In genomic region chr13:17837610-17838483, GRCm38 (mm10) we compare ENCODE assay signal across 8 mouse cellular contexts. TPM values are rescaled to one million over a fixed set of nuclear protein-coding genes. Genes with fewer than 3 reads are reported as not detected.
A peak's percentile ranks its signal among the peaks of the same experiment; 100 is the strongest.
DNase-seq lines count a peak whose midpoint lies in the region; ATAC-seq and TF ChIP-seq lines count a peak whose summit lies in the region.

No protein-coding gene starts in this region.

- WGBS in hindbrain, embryonic 12.5 days = 44% methylated on average over 16 of the region's 16 CpGs
- WGBS in midbrain, embryonic 12.5 days = 49% methylated on average over 16 of the region's 16 CpGs

- no peaks in the 10 kb centered on the region for H3K36me3 ChIP-seq in hindbrain, embryonic 12.5 days
- H3K36me3 ChIP-seq in midbrain, embryonic 12.5 days = no peaks in the 10 kb centered on the region

- ATAC-seq in hindbrain, embryonic 12.5 days (ENCODE audit: low FRiP score) = peak; percentile 61
- ATAC-seq in midbrain, embryonic 12.5 days (ENCODE audit: low FRiP score, low read depth) = peak; percentile 38; the same call in 1 of the 2 replicates
- no peak for ATAC-seq in monocyte, adult 5-6 weeks (replicated peaks; ENCODE audit: insufficient number of reproducible peaks, low FRiP score, low TSS enrichment, poor library complexity, severe bottlenecking)

- no peak overlapping the region for H3K4me2 ChIP-seq in hindbrain, embryonic 12.5 days (replicated peaks)
- H3K4me2 ChIP-seq in midbrain, embryonic 12.5 days (replicated peaks) = no peak overlapping the region

- H3K4me3 ChIP-seq in left cerebral cortex, adult 2 months = no peak overlapping the region
- H3K4me3 ChIP-seq in hindbrain, embryonic 12.5 days = no peak overlapping the region
- H3K4me3 ChIP-seq in midbrain, embryonic 12.5 days = no peak overlapping the region

- H3K9me3 ChIP-seq in hindbrain, embryonic 12.5 days (replicated peaks) = no peaks in the 10 kb centered on the region
- H3K9me3 ChIP-seq in midbrain, embryonic 12.5 days = no peaks in the 10 kb centered on the region

- DNase-seq in left cerebral cortex, adult 2 months (ENCODE audit: extremely low spot score in 1 of 2, low spot score in 2 of 2) = peak; percentile 25 to 52
- DNase-seq in left cerebral cortex, adult 11 months (ENCODE audit: low spot score) = no peak
- peak; percentile 22 for DNase-seq in MN1 (ENCODE audit: low spot score)
- peak; percentile 54 for DNase-seq in embryo, embryonic 11 days
- DNase-seq in left cerebral cortex, postnatal 10 days (ENCODE audit: extremely low spot score in 1 of 2, low spot score in 2 of 2) = peak; percentile 37 to 44

- intact Hi-C loops in left cerebral cortex, adult 2 months (cut with DNase I) = loop anchor here (1.0 kb wide), 2 partner anchors 92 to 145 kb away; no protein-coding TSS in a partner anchor
- intact Hi-C loops in left cerebral cortex, postnatal 10 days (cut with DNase I) = loop anchor here (2.0 kb wide), 1 partner anchor 145 kb away; no protein-coding TSS in a partner anchor

- no peaks in the 10 kb centered on the region for H3K4me1 ChIP-seq in hindbrain, embryonic 12.5 days
- no peaks in the 10 kb centered on the region for H3K4me1 ChIP-seq in midbrain, embryonic 12.5 days

- no peak overlapping the region for H3K9ac ChIP-seq in hindbrain, embryonic 12.5 days
- H3K9ac ChIP-seq in midbrain, embryonic 12.5 days (replicated peaks) = no peak overlapping the region

- H3K27me3 ChIP-seq in hindbrain, embryonic 12.5 days = no peaks in the 10 kb centered on the region
- no peaks in the 10 kb centered on the region for H3K27me3 ChIP-seq in midbrain, embryonic 12.5 days

- no peak overlapping the region for H3K27ac ChIP-seq in left cerebral cortex, adult 2 months
- H3K27ac ChIP-seq in hindbrain, embryonic 12.5 days = no peak overlapping the region
- H3K27ac ChIP-seq in midbrain, embryonic 12.5 days (replicated peaks) = no peak overlapping the region

- peak; percentile 85 for TF ChIP-seq CTCF in left cerebral cortex, adult 2 months (IDR thresholded peaks at IDR 0.05)

RNA-seq across cellular contexts. Expression of gene Cdk13, which starts 33.0 kb away (rescaled TPM):
- 10 to 100 TPM; 55.9 to 71.6 TPM for total RNA-seq in left cerebral cortex, adult 2 months (2021)
- polyA plus RNA-seq in hindbrain, embryonic 12.5 days (2016; fragmentation: Nextera tagmentation; extraction: Ambion mirVana) = 20.8 and 22.8 TPM in 2 replicates
- total RNA-seq in left cerebral cortex, postnatal 10 days (2021) = 10 to 100 TPM; 51.2 to 56.1 TPM
- polyA plus RNA-seq in midbrain, embryonic 12.5 days (2016; fragmentation: Nextera tagmentation; extraction: Ambion mirVana) = 20.1 and 23.7 TPM in 2 replicates
- 114 to 138 TPM (median 137 TPM) in 3 replicates for total RNA-seq in monocyte, adult 5-6 weeks (2017)
